Mouse (Mus musculus) G1E (cell line): ENCODE measurements around the gene Agk. TPM values are rescaled to one million over a fixed set of nuclear protein-coding genes. Genes with fewer than 3 reads are reported as not detected.

ENCODE experiments used
- ATAC-seq: 2 replicates; pipeline ENCODE4 v1.8.0; 2016; ENCODE audit warnings: mild to moderate bottlenecking; ENCODE audit not compliant: insufficient number of reproducible peaks, poor library complexity, low FRiP score, severe bottlenecking; ENCODE audit errors: extremely low read depth
- DNase-seq: peaks from one replicate; pipeline ENCODE4 v3.0.0; 2012; ENCODE audit warnings: low spot score
- H3K27me3 ChIP-seq: 2 replicates; pipeline ENCODE4 v1.6.1; 2012; ENCODE audit warnings: mild to moderate bottlenecking, low read length, inconsistent platforms; ENCODE audit not compliant: insufficient read depth
- H3K36me3 ChIP-seq: replicated peaks from 2 replicates; pipeline ENCODE3; 2012; ENCODE audit warnings: mild to moderate bottlenecking, inconsistent platforms
- H3K4me1 ChIP-seq: 2 replicates; pipeline ENCODE4 v1.6.1; 2012; ENCODE audit warnings: low read depth, low read length, inconsistent platforms, mixed read lengths; ENCODE audit not compliant: insufficient read depth
- H3K4me3 ChIP-seq: 2 replicates; pipeline ENCODE4 v1.5.1; 2012; ENCODE audit warnings: low read depth, mild to moderate bottlenecking, inconsistent platforms, low read length, moderate library complexity, mixed read lengths
- H3K9me3 ChIP-seq: replicated peaks from 2 replicates; pipeline ENCODE4 v1.6.1; 2012; ENCODE audit warnings: inconsistent platforms
- CTCF ChIP-seq: IDR thresholded peaks from 2 replicates; pipeline ENCODE4 v1.5.1; 2012; ENCODE audit warnings: low read depth, low read length, inconsistent platforms, mixed read lengths
- GATA1 ChIP-seq: IDR thresholded peaks from 2 replicates; pipeline ENCODE4 v1.6.1; 2012; ENCODE audit warnings: borderline replicate concordance, low read length, inconsistent platforms, mixed read lengths
- GATA2 ChIP-seq: IDR thresholded peaks from 2 replicates; pipeline ENCODE4 v1.6.1; 2012; ENCODE audit warnings: low read depth, low read length, inconsistent platforms, borderline replicate concordance
- POLR2AphosphoS5 ChIP-seq: IDR thresholded peaks from 2 replicates; pipeline ENCODE4 v1.6.1; 2012; ENCODE audit warnings: low read depth, low read length, inconsistent platforms; ENCODE audit not compliant: insufficient replicate concordance
- TAL1 ChIP-seq: conservative IDR thresholded peaks from 2 replicates; pipeline ENCODE4 v1.6.1; 2012; ENCODE audit warnings: low read depth, low read length, inconsistent platforms, mixed read lengths
- polyA plus RNA-seq: library from polyadenylated mRNA; stranded (reverse); fragments of >175 nt; gene quantifications from 2 replicates; pipeline ENCODE4 v1.2.3, GENCODE M21; 2012
- total RNA-seq, 2 experiments: library from RNA; stranded (forward) in 1 of 2; stranded (reverse) in 1 of 2; fragments of 200-1000 nt in 1 of 2; fragments of >200 nt in 1 of 2; fragmentation: Nextera tagmentation in 1 of 2; gene quantifications; 2 replicates each; pipeline ENCODE4 v1.2.3; 2014 to 2017

Agk gene
- total and polyA plus RNA-seq, 3 experiments, result 5.8 to 29.3 (median 23.2) TPM

DNA sequence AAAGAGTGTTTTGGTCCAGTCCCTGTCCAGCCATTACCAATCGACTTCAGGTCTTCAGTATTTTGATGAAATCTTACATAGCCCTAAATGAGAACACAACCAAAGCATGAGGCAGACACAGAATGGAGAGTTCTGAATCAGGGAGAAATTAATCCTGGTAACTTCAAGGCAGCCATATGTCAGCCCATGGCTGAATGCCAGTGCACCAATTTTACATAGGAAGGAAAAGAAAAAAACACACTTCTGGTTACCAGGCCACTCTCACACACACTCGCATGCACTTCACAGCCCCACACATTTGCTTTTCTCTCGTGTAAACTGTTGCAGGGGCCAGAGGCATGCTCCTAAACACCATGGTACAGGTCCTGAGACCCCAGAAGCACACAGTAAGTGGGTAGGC, 105.9 kb downstream of the Agk start:
- DNase-seq (no peak), ATAC-seq (no peak)
- Histone ChIP-seq H3K4me3 (no peak overlapping the region), H3K9me3 (no peaks in the 10 kb centered on the region), H3K27me3 (peaks cover 51% of the 10 kb centered on the region), H3K4me1 (peaks cover 3% of the 10 kb centered on the region; the same call in 1 of the 2 replicates), H3K36me3 (no peaks in the 10 kb centered on the region)
- TF ChIP-seq POLR2AphosphoS5 (no peak), GATA2 (no peak), TAL1 (no peak), GATA1 (no peak), CTCF (no peak)

DNA sequence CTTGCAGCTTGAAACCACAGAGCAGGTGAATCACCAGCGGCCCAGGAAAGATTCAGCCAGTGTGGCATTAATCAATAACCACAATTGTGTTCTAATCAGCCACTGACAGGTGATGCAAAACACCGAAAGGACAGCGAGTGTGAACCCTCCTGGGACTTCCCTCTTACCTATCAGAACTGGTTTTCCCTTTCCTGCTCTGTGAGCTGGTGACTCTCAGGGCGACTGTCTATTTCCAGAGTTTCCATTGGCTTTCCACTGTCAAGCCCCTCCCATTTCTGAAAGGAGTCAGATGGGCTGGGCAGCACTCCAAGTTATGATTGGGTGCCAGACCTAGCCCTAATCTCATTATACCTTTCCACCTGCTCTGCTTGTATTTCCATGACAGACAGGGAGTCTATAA, 106.4 kb downstream of the Agk start:
- no peak for DNase-seq
- no peaks in the 10 kb centered on the region for H3K9me3 ChIP-seq
- peaks cover 56% of the 10 kb centered on the region for H3K27me3 ChIP-seq
- no peaks in the 10 kb centered on the region for H3K36me3 ChIP-seq
- H3K4me1 ChIP-seq, result peaks cover 6% of the 10 kb centered on the region
- no peak overlapping the region for H3K4me3 ChIP-seq
- peak; percentile 8; the same call in 1 of the 2 replicates for ATAC-seq
- TF ChIP-seq TAL1 (no peak), GATA1 (no peak), POLR2AphosphoS5 (no peak), CTCF (no peak), GATA2 (no peak)

GRCm38 (mm10) chr6:40431812-40432211, 106.8 kb downstream of the Agk start:
- TF ChIP-seq POLR2AphosphoS5 (no peak), GATA2 (no peak), GATA1 (no peak), CTCF (no peak), TAL1 (no peak)
- DNase-seq, result no peak
- H3K9me3 ChIP-seq, result no peaks in the 10 kb centered on the region
- H3K4me1 ChIP-seq, result peaks cover 6% of the 10 kb centered on the region
- peaks cover 56% of the 10 kb centered on the region for H3K27me3 ChIP-seq
- H3K4me3 ChIP-seq, result no peak overlapping the region
- no peaks in the 10 kb centered on the region for H3K36me3 ChIP-seq
- ATAC-seq, result no peak

DNA sequence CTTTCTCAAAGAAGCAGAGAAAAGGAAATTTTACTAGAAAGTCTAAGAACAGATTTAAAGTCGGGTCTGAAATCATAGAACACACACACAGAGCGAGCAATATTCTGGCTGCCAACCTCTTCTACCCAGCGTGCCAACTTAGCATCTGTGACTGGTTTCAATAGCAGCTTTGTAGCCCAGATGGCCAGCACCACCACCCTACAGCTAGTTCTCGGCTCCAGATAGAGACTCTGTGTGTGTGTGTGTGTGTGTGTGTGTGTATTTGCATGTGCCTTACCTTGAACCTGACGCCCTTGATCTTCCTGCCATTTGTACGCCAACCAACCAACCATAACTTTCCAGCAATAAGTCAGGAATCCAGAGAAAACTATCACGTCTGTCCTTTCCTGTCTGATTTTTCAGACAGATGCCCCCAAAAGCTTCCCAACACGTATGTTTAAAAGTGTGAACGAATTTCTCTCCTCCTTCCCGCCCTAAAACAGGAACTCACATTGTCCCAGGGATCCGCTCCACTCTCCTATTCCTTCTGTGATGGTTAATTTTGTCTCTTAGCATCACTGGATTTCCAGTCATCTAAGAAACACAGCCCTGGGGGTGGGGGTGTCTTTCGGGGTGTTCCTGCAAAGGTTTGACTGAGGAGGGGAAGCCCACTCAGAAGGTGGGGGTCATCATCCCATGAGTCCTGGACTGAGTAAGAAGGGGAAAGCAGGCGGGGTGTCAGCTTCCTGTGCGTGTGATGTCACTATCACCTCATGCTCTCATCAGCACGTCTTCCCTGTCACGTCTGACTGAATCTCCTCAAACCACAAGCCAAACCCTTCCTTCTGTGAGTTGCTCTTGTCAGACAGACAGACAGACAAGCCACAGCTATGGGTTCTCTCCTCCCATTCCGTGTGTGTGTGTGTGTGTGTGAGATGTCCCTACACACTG, 107.6 kb downstream of the Agk start:
- H3K4me1 ChIP-seq, result peaks cover 6% of the 10 kb centered on the region
- DNase-seq (no peak), ATAC-seq (no peak)
- peaks cover 53% of the 10 kb centered on the region for H3K27me3 ChIP-seq
- no peaks in the 10 kb centered on the region for H3K9me3 ChIP-seq
- H3K36me3 ChIP-seq, result no peaks in the 10 kb centered on the region
- H3K4me3 ChIP-seq, result no peak overlapping the region
- no peak for TF ChIP-seq TAL1
- no peak for TF ChIP-seq GATA2
- TF ChIP-seq POLR2AphosphoS5, result no peak
- TF ChIP-seq GATA1, result no peak
- TF ChIP-seq CTCF, result no peak

- peaks cover 6% of the 10 kb centered on the region for H3K4me1 ChIP-seq
- DNase-seq (no peak), ATAC-seq (no peak)
- H3K27me3 ChIP-seq, result peaks cover 50% of the 10 kb centered on the region
- TF ChIP-seq GATA2 (no peak), POLR2AphosphoS5 (no peak), CTCF (no peak), GATA1 (no peak), TAL1 (no peak)
- H3K36me3 ChIP-seq, result no peaks in the 10 kb centered on the region
- no peaks in the 10 kb centered on the region for H3K9me3 ChIP-seq
- no peak overlapping the region for H3K4me3 ChIP-seq
Measured at GRCm38 (mm10) chr6:40434697-40435096, 109.7 kb downstream of the Agk start.

DNA sequence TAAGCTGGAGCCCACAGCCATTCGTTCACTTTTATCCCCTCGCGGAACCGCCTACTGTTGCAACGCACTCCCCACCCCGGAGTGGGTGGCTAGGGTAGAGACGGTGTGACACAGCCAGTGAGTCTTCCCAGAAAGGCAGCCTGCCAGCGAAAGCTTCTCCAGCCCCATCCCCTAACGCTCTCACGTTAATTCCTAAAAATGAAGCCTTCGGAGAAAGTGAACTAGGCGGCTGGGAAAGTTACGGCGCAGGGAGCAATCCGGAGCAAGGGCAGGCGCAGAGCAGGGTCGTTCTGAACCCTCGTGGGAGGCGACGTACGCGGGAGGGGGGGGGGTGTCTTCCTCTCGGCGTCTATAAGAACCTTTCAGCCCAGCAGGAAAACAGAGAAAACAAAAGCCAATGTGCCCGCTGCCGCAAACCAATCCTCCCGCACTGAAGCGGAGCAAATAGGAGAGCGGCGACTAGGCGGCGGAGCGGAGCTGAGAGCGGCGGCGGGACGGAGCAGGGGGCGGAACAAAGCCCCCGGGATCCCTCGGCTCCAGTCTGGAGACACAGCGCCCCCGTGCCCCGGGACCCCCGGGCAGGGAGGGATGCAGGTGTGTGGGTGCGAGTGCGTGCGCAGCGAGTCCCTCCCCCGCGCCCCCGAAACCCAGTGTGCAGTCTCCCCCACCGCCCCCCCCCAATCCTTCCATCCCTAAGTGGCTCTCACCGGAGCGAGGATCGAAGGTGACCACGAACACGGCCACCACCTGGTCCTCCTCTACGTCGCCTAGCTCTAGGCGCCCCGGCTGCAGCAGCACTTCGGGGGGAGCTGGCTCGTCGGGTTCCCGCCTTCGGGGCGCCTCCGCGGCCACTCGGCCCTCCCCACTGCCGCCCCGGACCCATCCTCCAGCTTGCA, 110.4 kb downstream of the Agk start:
- H3K36me3 ChIP-seq, result no peaks in the 10 kb centered on the region
- TF ChIP-seq CTCF, result no peak
- H3K9me3 ChIP-seq, result no peaks in the 10 kb centered on the region
- H3K4me3 ChIP-seq, result peak overlapping the region; percentile 69
- peaks cover 6% of the 10 kb centered on the region for H3K4me1 ChIP-seq
- ATAC-seq (no peak), DNase-seq (no peak)
- H3K27me3 ChIP-seq, result peaks cover 54% of the 10 kb centered on the region
